Mouse (Mus musculus) intestine, postnatal 0 days (tissue): ENCODE results near the gene Tspan9. TPM values are rescaled to one million over a fixed set of nuclear protein-coding genes. Genes with fewer than 3 reads are reported as not detected.

Experiments used
- ATAC-seq: fragments of 200-750 bp; cut with Nextera tagmentation; 2 replicates; pipeline ENCODE4 v1.8.0; 2017; ENCODE audit warnings: mild to moderate bottlenecking, moderate TSS enrichment, moderate library complexity
- H3K27ac ChIP-seq: fragments of 300-500 bp; sonication (generic); 2 replicates; pipeline ENCODE4 v1.5.1; 2014; ENCODE audit warnings: mild to moderate bottlenecking, low read depth, low read length, moderate library complexity
- H3K27me3 ChIP-seq: fragments of 300-500 bp; sonication (generic); replicated peaks from 2 replicates; pipeline ENCODE4 v1.6.1; 2014; ENCODE audit warnings: low read length, mixed read lengths; ENCODE audit not compliant: control insufficient read depth, insufficient read depth
- H3K36me3 ChIP-seq: fragments of 300-500 bp; sonication (generic); 2 replicates; pipeline ENCODE4 v1.6.1; 2014; ENCODE audit warnings: mild to moderate bottlenecking, moderate library complexity; ENCODE audit not compliant: control insufficient read depth, insufficient read depth
- H3K4me1 ChIP-seq: fragments of 300-500 bp; sonication (generic); replicated peaks from 2 replicates; pipeline ENCODE4 v1.6.1; 2014; ENCODE audit warnings: antibody characterized with exemption, low read length, mixed read lengths; ENCODE audit not compliant: control insufficient read depth, insufficient read depth
- H3K4me2 ChIP-seq: fragments of 300-500 bp; sonication (generic); replicated peaks from 2 replicates; pipeline ENCODE4 v1.6.1; 2014; ENCODE audit warnings: low read depth, mild to moderate bottlenecking, moderate library complexity
- H3K4me3 ChIP-seq: fragments of 300-500 bp; sonication (generic); 2 replicates; pipeline ENCODE4 v1.5.1; 2014; ENCODE audit warnings: low read depth, low read length
- H3K9ac ChIP-seq: fragments of 300-500 bp; sonication (generic); 2 replicates; pipeline ENCODE4 v1.6.1; 2014; ENCODE audit warnings: mild to moderate bottlenecking, low read depth, low read length
- H3K9me3 ChIP-seq: fragments of 300-500 bp; sonication (generic); 2 replicates; pipeline ENCODE4 v1.6.1; 2016; ENCODE audit warnings: mixed run types; ENCODE audit not compliant: control insufficient read depth
- CTCF ChIP-seq: sonication (generic); IDR thresholded peaks from 2 replicates; pipeline ENCODE4 v1.5.1; 2016; ENCODE audit warnings: low read depth, mild to moderate bottlenecking, control low read depth, antibody characterized with exemption, moderate library complexity
- WGBS: fragments of 180-500 bp; shearing (Covaris S2); extraction: QIAGEN DNeasy Blood & Tissue Kit; methylation state at CpG from one replicate; pipeline ENCODE4 v1.1.7; 2014; 5-methylcytosine and 5-hydroxymethylcytosine counted together
- polyA plus RNA-seq: library from polyadenylated mRNA; unstranded; fragments of >200 nt; fragmentation: Nextera tagmentation; extraction: Ambion mirVana; gene quantifications from 2 replicates; pipeline ENCODE4 v1.2.1, GENCODE M21; 2015

Gene Tspan9
- polyA plus RNA-seq, 1 experiment from 2014 or later, result 55.5 TPM

DNA sequence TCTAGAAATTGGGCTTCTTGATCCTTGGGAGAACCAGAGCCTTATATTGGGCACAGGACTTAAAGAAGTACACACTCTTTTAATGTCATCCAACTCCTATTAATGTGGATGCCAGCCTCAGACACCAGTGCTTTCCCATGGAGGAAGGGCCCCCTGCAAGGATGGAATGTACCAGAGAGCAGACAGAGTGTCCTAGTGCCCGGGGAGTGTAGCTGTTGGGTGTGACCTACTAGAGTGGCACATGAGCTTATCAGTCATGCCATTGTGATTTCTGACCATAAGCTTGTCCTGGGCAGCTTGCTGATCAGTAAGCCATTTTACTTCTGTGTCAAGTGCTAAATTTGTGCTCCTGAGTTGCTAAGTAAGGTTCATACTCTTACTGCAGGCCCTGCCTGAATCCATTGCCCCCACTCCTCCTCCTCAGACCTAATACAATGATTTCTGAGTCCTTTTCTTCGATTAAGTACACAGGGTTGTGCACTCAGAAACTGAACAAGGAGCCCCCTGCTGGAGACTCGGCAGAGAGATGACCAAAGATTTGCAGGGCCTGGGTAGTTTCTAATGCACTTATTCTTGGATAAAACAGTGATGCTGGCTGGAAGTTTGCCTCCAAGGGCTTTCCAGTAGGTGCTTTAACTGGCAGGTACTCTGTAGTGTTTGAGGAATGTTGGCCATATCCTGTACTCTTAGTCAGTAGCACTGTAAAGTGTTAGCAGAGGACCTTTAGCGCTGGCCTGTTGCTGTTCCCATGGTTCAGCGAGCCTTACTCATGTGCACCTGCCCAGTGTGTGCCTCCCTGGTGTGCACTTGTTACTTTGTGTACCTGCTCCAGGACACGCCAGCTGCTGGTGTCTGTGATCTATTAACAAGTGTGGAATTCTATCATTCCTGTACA lies 25.6 kb upstream of the Tspan9 start:
- Histone ChIP-seq H3K4me3 (no peak overlapping the region), H3K27me3 (no peaks in the 10 kb centered on the region), H3K36me3 (no peaks in the 10 kb centered on the region), H3K9me3 (no peaks in the 10 kb centered on the region), H3K9ac (no peak overlapping the region), H3K4me1 (no peaks in the 10 kb centered on the region), H3K4me2 (no peak overlapping the region), H3K27ac (no peak overlapping the region)
- TF ChIP-seq CTCF, result peak; percentile 63
- no peak for ATAC-seq
- 54% methylated on average over 6 of the region's 6 CpGs for WGBS

GRCm38 (mm10) chr6:128165564-128165963 lies 22.2 kb upstream of the Tspan9 start:
- no peak for ATAC-seq
- Histone ChIP-seq H3K36me3 (no peaks in the 10 kb centered on the region), H3K27ac (no peak overlapping the region), H3K27me3 (no peaks in the 10 kb centered on the region), H3K4me1 (no peaks in the 10 kb centered on the region), H3K9ac (no peak overlapping the region), H3K4me3 (no peak overlapping the region), H3K9me3 (no peaks in the 10 kb centered on the region), H3K4me2 (no peak overlapping the region)
- TF ChIP-seq CTCF, result no peak
- WGBS, result 60% methylated on average over 2 of the region's 2 CpGs

DNA sequence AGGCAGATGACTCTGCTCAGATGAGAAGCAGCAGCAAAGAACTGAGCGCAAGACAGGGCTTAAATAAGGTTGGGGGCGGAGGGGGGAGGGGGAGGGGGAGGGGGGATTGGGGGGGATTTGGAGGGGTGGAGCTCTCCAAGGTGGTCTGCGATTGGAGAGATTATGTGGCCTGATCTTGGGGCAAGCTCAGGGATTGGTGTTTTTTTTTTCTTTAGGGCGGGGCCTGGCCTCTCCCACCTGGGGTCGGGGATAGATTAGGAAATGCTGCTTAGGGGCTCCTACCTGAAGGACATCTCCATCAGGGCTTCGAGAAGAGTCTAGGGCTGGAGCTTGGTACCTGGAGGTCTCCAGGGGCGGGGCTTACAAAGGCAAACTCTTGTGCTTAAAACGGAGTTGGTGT lies 21.2 kb upstream of the Tspan9 start:
- ATAC-seq, result no peak
- WGBS, result 81% methylated on average over 7 of the region's 8 CpGs

DNA sequence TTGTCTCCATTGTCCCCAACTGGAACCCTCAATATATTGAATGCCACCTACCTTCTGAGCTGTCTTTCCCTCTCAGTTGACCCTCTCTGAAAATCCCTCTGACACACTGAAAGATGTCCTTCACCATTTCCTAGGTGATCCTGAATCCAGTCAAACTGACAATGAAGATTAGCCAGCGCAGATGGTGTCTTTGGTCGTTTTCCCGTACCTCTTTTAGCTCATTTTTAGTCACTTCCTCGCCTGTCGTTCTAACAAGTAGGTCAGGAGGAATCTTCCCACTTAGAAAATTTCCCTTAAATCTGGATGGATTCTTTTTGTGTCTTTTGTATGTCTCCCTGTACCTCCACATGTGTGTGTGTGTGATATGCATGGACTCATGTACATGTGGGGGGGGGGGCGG lies 15.7 kb upstream of the Tspan9 start:
- H3K36me3 ChIP-seq, result no peaks in the 10 kb centered on the region
- no peak overlapping the region for H3K4me3 ChIP-seq
- WGBS, result 89% methylated on average over 6 of the region's 6 CpGs
- no peak overlapping the region for H3K27ac ChIP-seq
- no peak for ATAC-seq
- no peaks in the 10 kb centered on the region for H3K27me3 ChIP-seq
- no peaks in the 10 kb centered on the region for H3K9me3 ChIP-seq
- no peak overlapping the region for H3K9ac ChIP-seq
- TF ChIP-seq CTCF, result no peak
- no peak overlapping the region for H3K4me2 ChIP-seq
- no peaks in the 10 kb centered on the region for H3K4me1 ChIP-seq

More for the DNA sequence above, 21.2 kb upstream of the Tspan9 start:
- Histone ChIP-seq H3K9ac (no peak overlapping the region), H3K27ac (no peak overlapping the region), H3K4me3 (no peak overlapping the region), H3K4me2 (no peak overlapping the region), H3K27me3 (no peaks in the 10 kb centered on the region), H3K4me1 (no peaks in the 10 kb centered on the region), H3K9me3 (no peaks in the 10 kb centered on the region), H3K36me3 (no peaks in the 10 kb centered on the region)
- TF ChIP-seq CTCF, result no peak

DNA sequence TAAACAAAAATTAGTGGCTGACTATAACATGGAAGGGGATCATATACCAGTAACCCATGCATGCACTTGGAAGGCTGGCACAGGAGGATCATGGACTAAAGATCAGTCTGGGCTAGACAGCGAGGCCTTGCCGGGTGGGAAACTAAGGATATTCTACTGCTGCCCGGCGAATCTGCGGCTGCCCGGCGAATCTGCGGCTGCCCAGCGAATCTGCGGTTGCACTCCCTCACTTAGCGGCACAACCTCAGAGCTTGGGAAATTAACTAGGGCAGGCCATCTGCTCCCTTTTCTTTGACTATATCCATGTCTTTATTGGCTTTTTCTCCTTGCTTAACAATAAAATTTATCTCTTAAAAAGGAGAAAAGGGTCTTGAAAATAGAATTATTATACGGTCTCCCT lies 14.6 kb upstream of the Tspan9 start:
- H3K4me2 ChIP-seq, result no peak overlapping the region
- TF ChIP-seq CTCF, result no peak
- H3K9me3 ChIP-seq, result no peaks in the 10 kb centered on the region
- 81% methylated on average over 12 of the region's 12 CpGs for WGBS
- no peak overlapping the region for H3K4me3 ChIP-seq
- no peaks in the 10 kb centered on the region for H3K27me3 ChIP-seq
- H3K4me1 ChIP-seq, result no peaks in the 10 kb centered on the region
- ATAC-seq, result no peak
- no peak overlapping the region for H3K27ac ChIP-seq
- no peaks in the 10 kb centered on the region for H3K36me3 ChIP-seq
- H3K9ac ChIP-seq, result no peak overlapping the region

DNA sequence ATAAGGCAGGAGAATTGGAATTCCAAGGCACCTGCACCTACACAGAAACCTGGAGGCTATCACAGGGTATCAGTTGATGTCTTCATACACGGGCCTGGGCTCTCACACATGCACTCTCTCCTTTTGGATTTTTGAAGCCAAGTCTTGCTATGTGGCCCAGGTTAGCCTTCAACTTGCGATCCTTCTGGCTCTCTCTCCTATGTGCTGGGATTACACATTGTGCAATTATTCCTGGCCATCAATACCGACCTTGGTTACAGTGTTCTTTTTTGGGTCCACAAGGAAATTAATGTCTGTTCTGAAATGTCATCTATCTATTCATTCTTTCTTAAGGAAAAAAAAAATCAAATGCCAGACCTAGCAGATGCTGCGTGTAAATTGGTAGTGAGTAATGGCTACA lies 13.1 kb upstream of the Tspan9 start:
- no peaks in the 10 kb centered on the region for H3K36me3 ChIP-seq
- no peaks in the 10 kb centered on the region for H3K4me1 ChIP-seq
- no peak overlapping the region for H3K4me3 ChIP-seq
- no peak for ATAC-seq
- no peaks in the 10 kb centered on the region for H3K9me3 ChIP-seq
- no peak overlapping the region for H3K4me2 ChIP-seq
- no peak overlapping the region for H3K9ac ChIP-seq
- WGBS, result 74% methylated on average over 4 of the region's 4 CpGs
- H3K27ac ChIP-seq, result no peak overlapping the region
- TF ChIP-seq CTCF, result no peak
- no peaks in the 10 kb centered on the region for H3K27me3 ChIP-seq
